Mouse (Mus musculus) testis, postnatal 14 days (tissue): ENCODE data around the gene Prkg1.

Experiments
- DNase-seq: peaks from one replicate; pipeline ENCODE4 v3.0.0; 2021; ENCODE audit warnings: low spot score

The Prkg1 gene

GRCm38 (mm10) chr19:31040948-31041847, 723.6 kb downstream of the Prkg1 start:
- DNase-seq, result no peak

- no peak for DNase-seq
These were observed 725.9 kb downstream of the Prkg1 start for GRCm38 (mm10) chr19:31038951-31039350.

- no peak for DNase-seq
These were observed 733.2 kb downstream of the Prkg1 start for GRCm38 (mm10) chr19:31031596-31031995.

- no peak for DNase-seq
These were observed 738.0 kb downstream of the Prkg1 start for GRCm38 (mm10) chr19:31026797-31027196.

GRCm38 (mm10) chr19:31011528-31012133, 753.2 kb downstream of the Prkg1 start:
- no peak for DNase-seq

- no peak for DNase-seq
These were observed 766.3 kb downstream of the Prkg1 start for GRCm38 (mm10) chr19:30998572-30998971.

GRCm38 (mm10) chr19:30990390-30990789, 774.4 kb downstream of the Prkg1 start:
- no peak for DNase-seq

GRCm38 (mm10) chr19:30982436-30982835, 782.4 kb downstream of the Prkg1 start:
- no peak for DNase-seq

GRCm38 (mm10) chr19:30978096-30978495, 786.7 kb downstream of the Prkg1 start:
- DNase-seq, result no peak

GRCm38 (mm10) chr19:30950610-30951009, 814.2 kb downstream of the Prkg1 start:
- DNase-seq, result no peak

GRCm38 (mm10) chr19:30948202-30948601, 816.6 kb downstream of the Prkg1 start:
- no peak for DNase-seq

GRCm38 (mm10) chr19:30942369-30942992, 822.4 kb downstream of the Prkg1 start:
- no peak for DNase-seq

- no peak for DNase-seq
These were observed 826.8 kb downstream of the Prkg1 start for GRCm38 (mm10) chr19:30938058-30938457.

GRCm38 (mm10) chr19:30931469-30932192, 833.2 kb downstream of the Prkg1 start:
- no peak for DNase-seq

- DNase-seq, result no peak
These were observed 840.8 kb downstream of the Prkg1 start for GRCm38 (mm10) chr19:30924032-30924431.

GRCm38 (mm10) chr19:30902290-30902689, 862.5 kb downstream of the Prkg1 start:
- DNase-seq, result no peak

- DNase-seq, result no peak
These were observed 863.8 kb downstream of the Prkg1 start for GRCm38 (mm10) chr19:30901025-30901424.

GRCm38 (mm10) chr19:30890377-30890776, 874.5 kb downstream of the Prkg1 start:
- no peak for DNase-seq

- no peak for DNase-seq
These were observed 875.0 kb downstream of the Prkg1 start for GRCm38 (mm10) chr19:30889851-30890250.

GRCm38 (mm10) chr19:30861441-30861840, 903.4 kb downstream of the Prkg1 start:
- DNase-seq, result no peak

- DNase-seq, result no peak
These were observed 913.8 kb downstream of the Prkg1 start for GRCm38 (mm10) chr19:30851023-30851422.

GRCm38 (mm10) chr19:30844916-30845315, 919.9 kb downstream of the Prkg1 start:
- DNase-seq, result no peak
